Mouse (Mus musculus) natural killer cell, adult 2 months (primary cell): ENCODE results near the gene Taf5.

ENCODE experiments used
- DNase-seq, 2 experiments: peaks; one replicate each; pipeline ENCODE4 v3.0.0; 2022; ENCODE audit warnings: low spot score in 2 of 2

Taf5 gene

GRCm38 (mm10) chr19:47065860-47066259 lies 1.7 kb upstream of the Taf5 start:
- no peak for DNase-seq

DNA sequence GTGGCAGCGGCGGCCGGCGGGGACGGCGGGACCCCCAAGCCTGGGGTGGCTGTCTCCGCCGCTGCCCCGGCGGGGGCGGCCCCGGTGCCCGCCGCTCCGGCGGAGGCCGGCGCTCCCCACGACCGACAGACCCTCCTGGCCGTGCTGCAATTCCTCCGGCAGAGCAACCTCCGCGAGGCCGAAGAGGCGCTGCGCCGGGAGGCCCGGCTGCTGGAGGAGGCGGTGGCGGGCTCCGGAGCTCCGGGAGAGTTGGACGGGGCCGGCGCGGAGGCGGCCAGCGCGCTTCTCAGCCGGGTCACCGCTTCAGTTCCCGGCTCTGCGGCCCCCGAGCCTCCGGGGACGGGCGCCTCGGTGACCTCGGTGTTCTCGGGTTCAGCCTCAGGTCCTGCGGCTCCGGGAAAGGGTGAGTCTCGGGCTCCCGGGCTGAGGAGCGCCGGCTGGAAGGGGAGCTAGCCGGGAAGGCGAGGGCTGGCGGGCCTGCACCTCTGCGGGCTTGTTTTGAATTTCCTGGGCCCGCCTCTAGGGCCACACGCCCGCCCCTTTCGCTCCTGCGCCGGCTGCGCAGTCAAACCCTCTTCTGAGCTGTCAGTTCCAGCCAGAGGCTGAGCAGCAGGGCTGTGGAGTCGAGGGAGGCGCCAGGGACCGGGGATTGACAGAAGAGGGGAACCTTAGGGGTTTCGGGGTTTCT lies 522 bp downstream of the Taf5 start:
- DNase-seq: peak; percentile 76 to 80

GRCm38 (mm10) chr19:47088226-47088625 lies 20.7 kb downstream of the Taf5 start:
- no peak for DNase-seq

DNA sequence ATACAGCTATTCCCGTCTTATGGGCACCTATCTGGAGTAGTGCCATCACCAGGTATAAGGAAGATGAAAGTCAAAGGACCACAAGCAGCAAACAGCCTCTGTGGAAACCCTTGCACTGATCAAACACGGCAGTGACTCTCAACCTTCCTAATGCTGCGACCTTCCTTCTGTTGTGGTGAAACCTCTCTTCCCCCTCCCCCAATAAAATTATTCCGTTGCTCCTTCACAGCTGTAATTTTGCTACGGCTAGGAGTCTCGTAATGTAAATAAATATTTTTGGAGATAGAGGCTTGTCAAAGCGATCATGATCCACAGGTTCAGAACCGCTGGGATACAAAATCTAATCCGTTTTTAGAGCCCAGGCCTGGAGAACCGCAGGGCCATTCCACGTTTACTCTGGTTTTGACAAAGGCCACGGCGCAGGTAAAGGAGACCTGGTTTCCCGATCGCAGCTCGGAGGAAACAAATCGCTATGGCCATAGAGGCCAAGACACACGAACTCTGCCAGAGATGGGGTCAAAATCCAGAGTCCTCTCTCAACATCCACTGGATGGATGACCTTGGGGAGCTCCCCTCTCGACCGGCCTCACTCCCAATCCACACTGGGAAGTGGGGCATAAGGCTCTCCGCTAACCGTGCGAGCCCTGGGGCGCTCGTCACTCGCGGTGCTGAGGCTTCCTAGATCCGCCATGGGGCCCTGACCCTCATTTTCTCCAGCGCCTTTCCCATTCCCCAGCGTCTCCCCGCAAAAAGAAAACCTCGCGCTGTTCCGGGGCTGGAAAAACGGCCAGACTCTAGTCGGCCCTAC lies 22.4 kb downstream of the Taf5 start:
- DNase-seq: peak; percentile 4 to 10

- DNase-seq: peak; percentile 93 to 94
Observed at GRCm38 (mm10) chr19:47090550-47091156, 23.1 kb downstream of the Taf5 start, which contains the start of the genes Usmg5 and Pdcd11. Usmg5 (minus strand) TSS chr19:47090647. Pdcd11 (plus strand) TSS chr19:47090768.

GRCm38 (mm10) chr19:47101080-47101479 lies 33.5 kb downstream of the Taf5 start:
- no peak for DNase-seq

- DNase-seq: no peak
Observed at GRCm38 (mm10) chr19:47104641-47105271, 37.2 kb downstream of the Taf5 start.

GRCm38 (mm10) chr19:47118634-47119033 lies 51.1 kb downstream of the Taf5 start:
- DNase-seq: no peak

DNA sequence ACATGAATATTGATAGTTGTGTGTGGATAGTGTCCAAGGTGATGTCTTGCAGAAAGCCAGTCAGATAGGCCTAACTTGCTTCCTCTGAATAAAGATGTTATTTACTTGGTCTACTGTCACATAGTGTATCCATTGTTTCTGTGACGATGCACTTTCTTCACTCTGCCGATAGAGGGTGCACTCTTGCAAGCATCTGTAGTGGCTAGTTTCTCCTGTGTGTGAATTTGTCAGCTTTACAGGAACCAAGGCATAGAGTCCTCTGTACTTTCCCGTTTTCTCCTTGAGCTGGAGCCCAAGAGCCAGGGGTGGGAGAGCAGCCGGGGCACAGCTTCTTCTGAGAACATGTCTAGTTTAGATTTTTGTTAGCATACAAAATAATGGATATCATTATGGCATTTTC lies 53.5 kb downstream of the Taf5 start:
- peak in 1 of 2 experiments; percentile 23 for DNase-seq

DNA sequence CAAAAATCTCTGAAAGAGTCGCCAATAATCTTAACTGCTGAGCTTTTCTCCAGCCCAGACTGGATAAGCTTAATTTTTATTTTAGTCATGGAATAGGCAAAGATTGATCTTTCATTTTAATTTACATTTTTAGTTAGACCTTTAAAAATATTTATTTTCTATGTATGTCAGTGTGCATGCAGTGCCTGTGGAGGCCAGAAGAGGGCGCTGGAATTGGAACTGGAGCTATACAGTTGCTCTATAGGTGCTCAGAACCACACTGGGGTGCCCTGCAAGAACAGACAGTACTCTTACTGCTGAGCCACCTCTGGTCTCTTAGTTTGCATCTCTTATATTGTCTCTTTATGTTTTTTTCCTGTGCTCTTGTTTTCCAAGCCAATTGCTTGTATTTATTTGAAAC lies 55.3 kb downstream of the Taf5 start:
- DNase-seq: peak in 1 of 2 experiments; percentile 49

- no peak for DNase-seq
Observed at GRCm38 (mm10) chr19:47128164-47128563, 60.6 kb downstream of the Taf5 start.

- no peak for DNase-seq
Observed at GRCm38 (mm10) chr19:47128835-47129234, 61.3 kb downstream of the Taf5 start.

DNA sequence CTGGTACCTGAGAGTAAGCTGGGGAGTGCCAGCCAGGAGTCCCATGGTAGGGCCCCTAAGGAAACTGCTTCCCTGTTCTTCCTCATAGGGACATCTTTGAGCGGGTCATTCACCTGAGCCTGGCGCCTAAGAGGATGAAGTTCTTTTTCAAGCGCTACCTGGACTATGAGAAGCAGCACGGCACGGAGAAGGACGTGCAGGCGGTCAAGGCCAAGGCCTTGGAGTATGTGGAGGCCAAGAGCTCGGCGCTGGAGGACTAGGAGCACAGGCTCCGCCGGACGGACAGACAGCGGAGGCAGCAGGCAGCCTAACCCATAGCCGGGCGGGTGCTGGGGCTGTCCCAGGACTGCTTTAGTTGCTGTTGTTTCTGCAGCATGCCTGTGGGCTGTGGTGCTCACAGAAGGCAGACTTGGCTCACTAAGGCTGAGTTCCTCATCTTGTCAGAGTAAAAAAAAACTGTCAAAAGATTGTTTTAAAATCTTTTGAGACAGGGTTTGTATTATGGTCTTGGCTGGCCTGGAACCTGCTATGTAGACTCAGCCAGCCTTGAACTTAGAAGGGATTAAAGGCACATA lies 63.1 kb downstream of the Taf5 start:
- no peak for DNase-seq
